Mouse (Mus musculus) layer of hippocampus, adult 9-11 months (tissue): ENCODE data around the gene Hdac4.

ENCODE experiments used
- DNase-seq: peaks from one replicate; pipeline ENCODE4 v3.0.0; 2022

Hdac4 gene

DNA sequence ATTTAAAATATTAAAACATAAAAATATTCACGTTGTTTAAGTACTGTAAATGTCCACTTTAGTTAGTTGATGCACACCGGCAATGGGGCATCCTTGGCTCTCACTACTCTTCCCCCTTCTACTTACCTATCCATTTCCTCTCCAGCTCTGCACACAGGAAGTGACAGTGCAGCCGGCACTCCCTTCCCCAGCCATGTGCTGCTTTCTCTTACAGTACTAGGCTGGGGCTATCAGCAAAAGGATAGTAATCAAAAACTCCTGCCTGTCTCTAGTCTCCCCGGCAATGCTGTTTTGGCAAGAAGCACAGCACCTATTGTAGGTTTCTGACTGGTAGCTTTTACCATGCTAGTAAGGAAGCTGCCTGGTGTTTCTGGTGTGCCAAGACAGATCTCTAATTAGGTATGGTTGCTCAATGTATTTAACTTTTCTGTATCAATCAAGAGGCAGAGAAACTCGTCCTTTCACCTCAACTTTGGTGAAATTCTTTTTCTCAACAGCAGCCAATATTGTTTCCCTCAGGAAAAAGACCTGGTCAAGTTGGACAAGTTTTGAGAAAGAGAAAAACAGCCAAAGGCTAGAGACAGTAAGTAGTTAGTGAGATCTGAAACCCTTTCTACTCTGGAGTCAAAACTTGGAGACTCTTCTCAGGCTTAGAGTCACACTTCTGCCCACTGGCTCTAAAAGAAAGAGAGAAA is 136.6 kb downstream of the Hdac4 start:
- no peak for DNase-seq

DNA sequence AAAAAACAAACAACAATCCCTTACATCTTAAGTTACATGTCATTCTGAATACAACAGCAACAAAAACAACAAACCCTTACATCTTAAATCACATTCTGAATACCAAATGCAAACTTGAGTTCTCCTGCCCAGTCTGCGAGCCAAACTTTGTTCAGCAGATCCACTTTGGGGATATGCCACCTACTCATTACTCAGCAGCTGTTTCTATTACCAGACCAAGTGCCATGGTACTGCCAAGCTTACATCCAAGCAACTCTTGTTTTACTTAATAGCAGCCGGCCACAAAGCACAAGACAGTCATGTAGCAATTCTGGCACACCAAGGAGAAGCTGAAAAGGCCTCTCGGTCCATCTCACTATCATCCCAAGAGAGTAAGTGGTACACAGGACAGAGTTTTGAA is 138.4 kb downstream of the Hdac4 start:
- DNase-seq, result peak; percentile 46

DNA sequence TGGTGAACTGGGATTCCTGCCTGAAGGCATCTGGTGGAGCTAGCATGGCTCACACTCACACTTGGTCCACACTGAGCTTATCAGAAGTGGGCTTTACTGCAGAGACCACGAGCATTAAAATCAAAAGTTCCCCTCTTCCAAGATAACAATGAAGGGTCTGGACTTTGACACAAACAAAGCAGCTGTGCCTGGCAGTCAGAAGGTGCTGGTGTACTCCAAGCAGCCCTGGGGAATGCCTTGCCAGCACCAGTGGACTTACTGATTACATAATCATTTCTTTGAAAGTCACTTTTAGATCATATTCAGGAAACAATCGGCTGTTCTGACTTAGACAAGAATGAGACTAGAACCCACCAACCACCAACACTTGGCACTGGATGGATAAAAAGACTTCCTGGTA is 140.3 kb downstream of the Hdac4 start:
- DNase-seq, result no peak

DNA sequence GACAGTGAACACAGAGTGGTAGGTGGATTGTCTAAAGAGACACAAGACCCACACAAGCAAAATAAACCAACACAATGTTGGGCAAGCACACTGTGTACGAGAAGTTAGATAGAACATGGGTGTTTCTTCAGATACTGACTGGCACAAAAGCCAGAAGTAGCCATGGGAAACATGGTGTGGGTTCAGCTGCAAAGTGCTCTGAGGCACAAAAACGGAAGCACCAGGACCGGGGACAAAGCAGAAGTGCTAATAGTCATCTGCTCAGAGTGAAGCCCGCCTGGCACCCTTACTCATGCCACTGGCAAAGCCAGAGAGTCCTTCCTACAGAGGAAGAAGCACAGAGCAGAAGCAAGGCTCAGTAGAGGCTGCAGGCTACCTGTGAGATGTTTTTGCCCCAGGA is 143.3 kb downstream of the Hdac4 start:
- peak; percentile 59 for DNase-seq

DNA sequence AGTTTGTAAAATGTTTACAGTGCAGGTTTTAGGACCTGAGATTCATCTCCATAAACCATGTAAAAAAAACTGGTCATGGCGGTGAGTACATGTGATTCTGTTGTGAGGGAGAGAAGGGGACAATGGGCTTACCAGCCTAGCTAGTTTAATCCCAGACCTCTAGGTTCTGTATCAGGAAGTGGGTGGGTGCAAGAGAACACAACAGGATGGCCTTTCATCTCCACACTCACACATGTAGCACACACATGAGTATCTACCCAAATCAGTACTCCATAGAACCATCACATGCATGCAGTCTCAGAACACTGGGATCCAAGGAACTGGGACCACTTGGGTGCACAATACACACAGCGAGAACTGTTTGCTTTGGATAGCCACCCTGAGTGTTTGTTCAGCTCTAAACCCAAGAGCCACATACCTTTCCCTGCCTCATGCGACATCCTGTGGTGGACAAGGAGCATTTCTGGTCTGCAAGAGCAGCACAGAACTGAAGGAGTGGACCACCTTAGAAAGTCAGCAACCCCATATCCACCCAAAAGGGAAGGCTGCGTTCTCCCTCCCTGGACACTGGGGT is 143.9 kb downstream of the Hdac4 start:
- no peak for DNase-seq

DNA sequence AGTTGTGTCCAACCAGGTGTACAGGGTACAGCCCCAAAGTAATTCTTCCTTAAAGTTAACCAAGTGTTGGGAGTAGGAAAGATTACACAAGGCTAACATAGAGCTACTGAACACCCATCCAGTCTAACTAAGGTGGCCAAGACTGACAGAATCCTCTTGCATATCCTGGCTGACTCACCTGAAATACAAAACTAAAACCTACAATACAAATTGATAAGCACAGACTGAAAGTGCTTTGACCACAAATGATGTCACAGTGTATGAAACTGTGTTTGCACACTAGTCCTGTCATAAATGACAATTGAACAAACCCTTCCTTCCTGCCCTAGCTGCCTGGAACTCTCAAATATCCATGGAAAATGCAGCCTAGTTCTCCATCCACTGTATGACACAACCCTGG is 144.5 kb downstream of the Hdac4 start:
- no peak for DNase-seq

DNA sequence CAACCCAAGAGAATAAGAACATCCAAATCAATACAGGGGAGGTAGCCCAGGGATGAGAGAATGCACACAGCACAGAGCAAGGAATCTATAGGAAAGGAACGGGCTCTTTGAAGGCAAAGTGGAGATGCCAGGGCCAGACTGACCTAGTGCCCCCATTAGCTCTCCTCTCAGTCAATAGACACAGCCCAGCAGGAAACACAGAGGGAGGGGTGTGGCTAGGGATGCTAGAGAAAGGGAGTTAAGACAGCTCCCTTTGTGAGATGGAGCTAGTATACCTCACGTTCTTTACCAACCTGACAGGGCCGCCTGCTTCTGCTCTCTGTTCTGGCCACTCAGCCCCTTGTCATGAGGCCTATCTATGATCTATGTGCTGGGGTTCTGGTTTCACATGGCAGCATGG is 144.9 kb downstream of the Hdac4 start:
- no peak for DNase-seq

DNA sequence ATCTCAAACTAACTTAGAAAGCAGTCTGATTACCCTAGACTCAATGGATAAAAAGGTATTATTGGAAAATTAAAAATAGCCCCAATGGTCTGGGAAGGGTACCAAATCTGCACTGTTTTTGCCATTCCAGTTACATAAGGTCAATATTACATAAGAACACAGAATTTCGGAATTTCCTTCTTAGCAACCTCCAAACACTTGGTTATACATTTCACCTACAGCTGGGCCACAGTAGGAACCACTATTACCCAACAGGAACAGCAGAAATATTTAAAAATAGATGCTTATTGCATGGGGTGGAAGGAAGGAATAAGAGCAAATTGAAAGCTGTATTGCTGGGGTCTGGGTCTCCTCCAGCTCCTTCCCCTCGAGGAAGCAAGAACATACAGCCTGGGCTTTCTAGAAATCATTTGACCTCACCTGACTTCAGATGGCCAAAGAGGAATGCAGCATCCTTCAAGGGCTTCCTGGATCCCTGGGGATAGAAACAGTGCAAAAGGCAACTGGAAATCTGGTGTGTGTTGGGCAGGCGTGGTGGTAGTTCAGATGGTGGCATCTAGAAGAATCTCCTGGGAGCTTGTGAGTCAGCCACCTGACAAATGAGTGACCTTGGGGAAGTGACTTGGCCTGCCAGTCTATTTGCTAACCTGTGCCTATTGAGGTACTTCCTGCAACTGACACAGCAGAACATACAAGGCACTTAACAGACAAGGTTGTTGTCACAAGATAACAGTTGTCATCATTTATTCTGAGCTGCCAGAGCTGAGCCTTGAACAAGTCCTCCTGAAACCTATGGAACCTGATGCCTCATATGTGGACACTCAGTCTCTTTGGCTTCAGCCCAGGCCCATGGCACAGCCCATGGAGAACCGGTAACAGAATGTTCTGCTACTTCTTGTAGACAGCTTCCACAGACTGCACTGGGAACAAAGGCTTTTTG is 146.8 kb downstream of the Hdac4 start:
- DNase-seq, result no peak

DNA sequence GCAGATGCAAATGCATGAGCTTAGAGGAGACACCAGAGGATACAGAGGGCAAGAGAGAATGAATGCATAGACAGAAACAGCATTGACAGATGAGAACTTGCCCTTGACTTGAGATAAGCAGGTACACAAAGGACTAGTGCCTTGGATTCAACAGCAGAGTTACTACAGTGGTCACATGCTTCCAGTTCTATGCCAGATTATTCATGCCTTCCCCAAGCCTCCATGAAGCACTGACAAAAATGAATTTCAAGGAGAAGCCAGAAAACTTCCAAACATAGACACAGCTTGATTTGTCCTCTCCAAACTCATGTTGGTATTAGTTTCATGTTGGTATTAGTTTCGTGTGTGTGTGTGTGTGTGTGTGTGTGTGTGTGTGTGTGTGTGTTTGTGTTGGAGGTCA is 149.8 kb downstream of the Hdac4 start:
- DNase-seq, result no peak

DNA sequence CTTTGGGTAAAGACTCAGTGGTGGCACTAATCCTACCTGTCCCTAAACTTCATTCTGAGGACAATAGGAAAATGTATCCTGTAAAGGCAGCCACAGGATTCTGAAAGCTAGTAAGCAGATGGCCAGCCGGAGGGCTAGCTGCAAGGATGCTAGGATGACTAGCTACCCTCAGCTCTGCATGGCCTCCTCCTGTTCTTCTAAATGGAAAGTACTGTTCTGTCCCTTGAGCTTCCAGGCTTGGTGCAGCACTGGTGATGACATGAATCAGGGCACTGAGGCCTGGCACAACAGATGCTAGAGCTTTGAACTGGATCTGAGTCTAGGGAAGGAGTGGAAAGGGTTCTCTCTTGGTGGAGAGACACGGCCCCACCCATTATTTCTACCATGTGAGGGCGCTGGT is 150.6 kb downstream of the Hdac4 start:
- no peak for DNase-seq

DNA sequence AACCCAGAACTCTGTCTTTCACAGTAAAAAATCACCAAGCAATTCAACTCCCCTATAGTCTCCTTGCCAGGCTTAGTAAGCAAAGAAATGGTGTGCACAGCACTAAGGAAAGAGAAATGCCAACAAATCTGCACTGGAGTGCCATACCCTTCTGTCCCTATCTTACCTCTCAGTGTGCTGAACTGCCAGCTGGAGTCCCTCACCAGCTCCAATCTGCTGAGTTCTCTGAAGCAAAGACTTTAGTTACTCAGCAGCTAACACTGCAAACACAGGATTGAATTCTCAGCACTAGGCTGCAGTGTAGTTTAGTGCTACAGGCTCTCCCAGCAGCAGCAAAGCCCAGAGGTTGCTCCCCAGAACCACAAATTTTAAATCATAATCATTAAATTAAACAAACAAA is 151.5 kb downstream of the Hdac4 start:
- peak; percentile 37 for DNase-seq

DNA sequence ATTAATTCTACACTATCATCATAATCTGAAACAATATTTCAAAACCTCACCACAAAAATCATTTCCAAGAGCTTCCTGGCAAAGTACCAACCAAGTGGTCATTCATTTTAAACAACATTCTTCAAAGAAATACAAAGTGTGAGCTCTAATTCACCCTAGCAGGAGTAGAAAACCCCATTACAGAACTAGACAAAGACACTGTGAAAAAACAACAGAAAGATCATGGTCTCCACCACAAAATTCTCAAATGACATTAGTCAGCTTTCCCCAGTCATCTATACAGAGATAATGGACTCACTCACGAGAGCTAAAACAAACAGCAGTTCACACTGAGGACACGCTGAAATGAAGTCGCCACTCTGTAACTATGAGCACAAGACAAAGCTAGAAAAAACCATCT is 153.4 kb downstream of the Hdac4 start:
- no peak for DNase-seq

DNA sequence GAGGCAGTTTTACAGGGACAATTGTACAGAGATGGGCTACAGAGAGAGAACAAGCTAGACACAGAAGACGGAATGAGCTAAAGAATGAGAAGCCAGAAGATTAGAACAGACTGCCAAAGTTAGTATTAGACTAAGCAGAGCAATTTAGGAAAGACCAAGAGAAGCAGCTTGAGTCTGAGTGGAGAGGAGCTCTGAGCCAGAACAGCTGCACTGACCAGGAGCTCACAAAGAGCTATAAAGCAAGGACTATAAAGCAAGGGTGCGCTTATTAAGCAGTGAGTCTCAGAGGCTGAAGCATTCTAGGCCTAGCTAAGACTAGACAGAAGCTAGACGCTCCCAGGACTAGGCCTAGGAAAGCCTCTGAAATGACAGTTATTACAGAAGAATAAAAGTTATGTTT is 154.2 kb downstream of the Hdac4 start:
- DNase-seq, result no peak

DNA sequence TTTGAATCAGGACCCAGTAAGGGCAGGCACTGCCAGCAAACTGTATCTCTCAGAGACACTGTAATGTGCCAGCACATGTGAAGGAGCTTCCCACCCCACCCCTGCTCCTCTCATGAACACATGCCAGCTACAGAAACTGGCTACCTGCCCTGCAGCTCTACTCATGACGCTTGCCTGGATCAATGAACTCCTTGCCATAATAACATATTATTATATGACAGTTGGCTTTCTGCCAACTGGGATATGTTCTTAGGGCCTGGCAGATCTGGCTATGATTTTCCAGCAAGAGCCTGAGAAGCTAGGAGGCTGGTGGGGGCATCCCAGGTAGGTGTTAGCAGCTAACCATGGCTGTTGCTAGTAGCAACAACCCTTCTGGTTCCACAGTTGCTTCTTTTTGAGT is 156.8 kb downstream of the Hdac4 start:
- DNase-seq, result peak; percentile 53

DNA sequence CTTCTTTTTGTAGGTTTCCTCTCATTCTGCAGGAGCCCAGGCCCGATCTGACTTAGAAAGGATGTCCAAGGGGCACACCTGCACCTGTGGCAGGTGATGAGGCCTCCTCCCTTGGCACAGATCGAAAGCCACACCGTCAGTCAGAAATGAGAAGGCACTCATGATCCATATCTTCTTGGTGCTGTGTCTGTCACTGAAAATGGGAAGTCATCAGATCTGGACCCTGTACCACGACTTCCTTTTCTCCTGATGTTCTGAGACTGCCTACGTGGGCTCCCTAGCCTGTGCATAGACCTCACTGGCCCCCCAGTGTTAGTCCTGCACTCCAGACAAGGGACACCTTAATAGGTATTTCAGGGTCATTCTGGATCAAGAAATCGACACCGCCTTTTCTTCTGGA is 158.5 kb downstream of the Hdac4 start:
- DNase-seq, result no peak

DNA sequence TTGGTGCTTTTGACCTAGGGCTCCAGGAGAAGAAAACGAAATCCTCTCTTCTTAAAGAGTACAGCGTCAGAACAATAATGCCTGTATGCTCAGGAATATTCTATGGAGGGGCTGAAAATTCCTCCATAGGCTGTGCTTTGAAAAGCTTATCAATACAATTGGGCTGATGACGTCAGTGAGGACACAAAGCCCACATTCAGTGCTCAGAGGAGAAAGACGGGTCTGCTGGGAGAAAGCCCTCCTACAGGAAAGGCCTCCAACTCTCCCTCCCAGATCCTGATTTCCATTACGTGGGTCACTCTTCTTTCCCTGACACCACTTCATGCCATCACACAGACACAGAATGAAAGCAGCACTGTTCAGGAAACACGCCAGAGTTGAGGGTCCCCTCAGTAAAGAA is 159.7 kb downstream of the Hdac4 start:
- no peak for DNase-seq

DNA sequence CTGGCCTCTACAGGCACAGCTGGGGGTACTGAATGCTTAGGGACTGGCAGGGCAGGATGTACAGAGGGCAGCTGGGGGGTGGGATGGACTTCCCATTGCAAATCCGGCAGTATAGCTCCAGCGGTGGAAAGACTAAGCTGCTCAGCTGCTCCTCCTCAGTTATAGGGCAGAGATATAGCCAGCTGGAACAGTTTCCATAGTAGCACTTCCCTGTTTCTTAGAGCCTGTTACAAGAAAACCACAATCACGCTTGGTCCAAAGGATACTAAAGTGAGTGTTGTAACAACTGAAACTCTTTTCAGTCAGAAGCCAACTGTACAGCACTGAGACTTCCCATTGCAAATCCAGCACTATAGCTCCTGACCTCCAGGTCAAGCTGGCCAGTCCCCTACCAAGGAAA is 161.3 kb downstream of the Hdac4 start:
- no peak for DNase-seq

DNA sequence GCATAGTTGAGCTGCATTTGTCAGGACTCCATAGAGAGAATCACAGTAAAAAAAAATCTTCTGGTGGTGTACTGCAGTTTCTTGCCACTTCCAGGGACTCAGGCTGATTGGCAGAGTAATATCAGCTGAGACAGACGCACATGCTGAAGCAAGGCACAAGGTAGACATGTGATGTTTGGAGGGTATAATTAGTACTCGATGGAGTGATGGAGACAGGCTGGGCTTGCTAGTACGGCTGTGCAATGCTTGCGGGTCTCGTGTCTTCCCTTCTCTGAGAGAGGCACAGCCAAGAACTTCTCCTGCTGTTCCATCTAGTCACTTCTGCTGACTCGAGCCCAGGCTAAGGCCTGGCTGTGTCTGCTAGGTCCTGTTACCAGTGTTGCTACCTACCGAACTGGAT is 162.0 kb downstream of the Hdac4 start:
- no peak for DNase-seq

DNA sequence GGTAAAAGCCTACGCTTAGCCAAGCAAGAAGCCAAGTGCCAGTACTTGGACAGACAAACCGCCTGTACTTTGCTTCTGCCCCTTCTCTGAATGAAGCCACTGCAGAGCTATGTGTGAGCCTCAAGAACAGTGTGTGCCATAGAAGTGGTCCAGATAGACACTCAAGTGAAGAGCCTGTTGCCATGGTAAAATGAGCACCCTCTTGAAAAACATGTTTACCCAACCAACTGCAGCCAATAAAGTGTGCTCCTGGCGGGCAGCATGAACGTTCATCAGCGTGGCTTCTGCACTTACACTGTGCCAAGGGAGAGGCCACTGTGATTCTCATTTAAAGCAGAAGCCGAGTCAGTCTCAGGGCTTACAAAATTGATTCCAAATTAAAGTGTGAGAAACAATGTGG is 165.0 kb downstream of the Hdac4 start:
- DNase-seq, result peak; percentile 48

DNA sequence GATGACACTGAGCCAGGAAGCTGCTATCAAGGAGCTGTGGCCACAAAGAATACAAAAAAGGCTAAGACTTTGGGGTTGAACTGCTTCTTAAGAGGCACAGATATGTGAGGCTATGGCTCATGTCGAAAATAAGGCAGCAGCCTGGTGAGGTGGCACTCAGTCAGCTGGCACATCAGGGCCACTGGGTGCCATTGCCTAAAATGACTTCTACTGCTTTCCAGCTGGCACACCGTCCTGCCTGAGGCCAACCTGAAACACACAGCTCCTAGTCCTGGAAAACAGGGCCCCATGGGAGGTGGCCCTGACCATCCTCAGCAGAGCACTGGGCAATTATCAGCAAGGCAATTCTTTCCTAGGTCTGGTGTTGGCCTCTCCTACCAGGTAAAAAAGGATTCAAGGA is 167.3 kb downstream of the Hdac4 start:
- DNase-seq, result no peak

DNA sequence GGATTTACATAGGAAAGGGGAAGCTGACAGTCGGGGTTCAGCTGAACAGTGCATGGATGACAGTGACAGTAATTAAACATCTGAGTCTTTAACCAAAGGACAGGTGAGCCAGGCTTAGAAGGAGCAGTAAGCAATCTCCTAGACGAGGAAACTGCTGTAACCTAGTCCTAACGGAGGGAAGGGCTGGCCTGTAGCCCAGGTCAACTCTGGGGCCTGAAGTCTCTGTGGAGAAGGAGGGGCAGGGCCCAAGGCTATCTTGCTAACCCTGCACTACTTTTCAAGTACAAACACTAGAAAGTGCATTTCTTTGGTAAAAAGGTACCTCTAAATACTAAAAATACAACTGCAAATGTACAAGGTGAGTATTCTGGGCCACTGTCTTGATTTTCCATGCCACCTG is 169.1 kb downstream of the Hdac4 start:
- no peak for DNase-seq

DNA sequence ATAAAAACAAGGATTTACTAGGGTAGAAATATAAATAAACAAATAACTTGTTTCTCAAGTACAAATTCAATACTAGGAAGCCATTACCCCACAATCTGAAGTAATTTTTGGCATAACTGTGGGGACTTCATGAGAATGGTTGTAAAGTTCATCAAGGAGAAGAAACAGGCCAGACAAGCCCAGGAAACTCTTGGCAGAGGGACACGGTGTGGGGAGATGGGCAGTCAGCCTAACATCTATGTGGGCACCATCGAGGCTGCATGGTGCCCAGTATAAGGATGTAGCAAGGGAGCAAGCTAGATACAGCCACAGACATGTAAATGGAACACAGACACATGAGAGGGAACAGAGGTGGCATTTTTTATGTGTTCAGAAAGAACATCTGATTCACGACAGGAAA is 171.6 kb downstream of the Hdac4 start:
- DNase-seq, result no peak

DNA sequence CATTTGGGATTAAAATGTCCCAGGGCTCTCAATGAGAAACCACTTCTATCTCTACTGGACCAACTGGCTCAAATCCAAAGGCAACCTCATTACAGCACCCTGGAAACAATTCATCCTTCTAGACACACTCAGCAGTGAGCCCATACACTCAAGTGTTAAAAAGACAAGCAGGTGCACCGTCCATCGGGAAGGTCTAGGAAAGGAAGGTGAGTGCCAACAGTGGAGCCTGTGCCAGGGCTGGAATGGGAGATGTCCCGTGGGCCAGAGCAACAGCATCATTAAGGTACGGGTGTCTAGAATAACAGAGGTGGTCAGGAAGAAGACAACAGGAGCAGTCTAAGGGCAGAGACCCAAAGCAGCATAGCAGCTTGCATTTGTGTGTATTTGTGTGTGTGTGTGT is 173.5 kb downstream of the Hdac4 start:
- no peak for DNase-seq
